14 mouse cellular contexts compared by ENCODE assay signal in the genomic region with DNA sequence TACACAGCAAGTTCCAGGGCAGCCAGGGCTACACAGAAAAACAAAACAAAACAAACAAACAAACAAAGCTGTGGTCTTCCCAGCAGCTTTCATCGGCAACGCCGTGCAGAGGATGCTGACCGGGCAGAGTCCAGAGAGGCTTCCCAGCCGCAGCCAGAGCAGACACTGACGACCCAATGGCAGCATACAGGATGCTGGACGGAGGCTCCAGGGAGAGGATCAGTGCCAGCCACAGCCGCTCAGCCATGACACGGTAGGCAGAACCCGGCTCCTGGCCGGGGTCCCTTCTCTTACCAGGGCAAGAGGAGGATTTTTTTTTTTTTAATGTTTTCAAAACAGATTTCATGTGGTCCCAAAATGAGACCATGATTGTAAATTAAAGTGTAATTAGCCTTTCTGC.
"Had no signal": no experiment of that assay in that cellular context is flagged by ENCODE, and none has a peak within 500 bp of the region (broad histone marks: within the 10 kb centered on the region; RNA-seq: fewer than 3 reads in every experiment).

No protein-coding gene starts in this region.

- H3K9me3 ChIP-seq: limb, embryonic 10.5 days; liver, embryonic 15.5 days; midbrain, embryonic 10.5 days; neural tube, embryonic 15.5 days had no signal

- DNase-seq: lung, adult 2 months; lung, postnatal 36 days; midbrain, embryonic 14.5 days; right cerebral cortex, postnatal 4 days; spleen, adult 18-20 months; thymus, adult 18-20 months; thymus, postnatal 14 days had no signal

- H3K27ac ChIP-seq: layer of hippocampus, adult 2 months; limb, embryonic 10.5 days; liver, embryonic 15.5 days; midbrain, embryonic 10.5 days; neural tube, embryonic 15.5 days had no signal

- H3K4me2 ChIP-seq: neural tube, embryonic 15.5 days had no signal

- H3K36me3 ChIP-seq: limb, embryonic 10.5 days; liver, embryonic 15.5 days; midbrain, embryonic 10.5 days; neural tube, embryonic 15.5 days had no signal

- H3K9ac ChIP-seq: liver, embryonic 15.5 days; neural tube, embryonic 15.5 days had no signal

- ATAC-seq: lung, postnatal 0 days had no signal

- H3K4me3 ChIP-seq: layer of hippocampus, adult 2 months; liver, embryonic 15.5 days; midbrain, embryonic 10.5 days; myocyte; neural tube, embryonic 15.5 days had no signal
